Mouse (Mus musculus) kidney, embryonic 15.5 days (tissue): ENCODE data around the gene Polr2l. TPM values are rescaled to one million over a fixed set of nuclear protein-coding genes. Genes with fewer than 3 reads are reported as not detected.

Source experiments
- ATAC-seq: fragments of 200-750 bp; cut with Nextera tagmentation; replicated peaks from 2 replicates; pipeline ENCODE4 v1.8.0; 2017; ENCODE audit warnings: moderate TSS enrichment; ENCODE audit not compliant: low FRiP score
- H3K27ac ChIP-seq: fragments of 300-500 bp; sonication (generic); 2 replicates; pipeline ENCODE4 v1.5.1; 2015; ENCODE audit warnings: mild to moderate bottlenecking, inconsistent platforms
- H3K27me3 ChIP-seq: fragments of 300-500 bp; sonication (generic); 2 replicates; pipeline ENCODE4 v1.6.1; 2015; ENCODE audit warnings: inconsistent platforms
- H3K36me3 ChIP-seq: fragments of 300-500 bp; sonication (generic); 2 replicates; pipeline ENCODE4 v1.6.1; 2015; ENCODE audit warnings: inconsistent platforms
- H3K4me1 ChIP-seq: fragments of 300-500 bp; sonication (generic); 2 replicates; pipeline ENCODE4 v1.6.1; 2015; ENCODE audit warnings: inconsistent platforms
- H3K4me2 ChIP-seq: fragments of 300-500 bp; sonication (generic); 2 replicates; pipeline ENCODE4 v1.6.1; 2015; ENCODE audit warnings: moderate library complexity, mild to moderate bottlenecking, inconsistent platforms
- H3K4me3 ChIP-seq: fragments of 300-500 bp; sonication (generic); replicated peaks from 2 replicates; pipeline ENCODE4 v1.5.1; 2015; ENCODE audit warnings: mild to moderate bottlenecking, inconsistent platforms
- H3K9ac ChIP-seq: fragments of 300-500 bp; sonication (generic); 2 replicates; pipeline ENCODE4 v1.6.1; 2015; ENCODE audit warnings: mild to moderate bottlenecking, inconsistent platforms
- H3K9me3 ChIP-seq: fragments of 300-500 bp; sonication (generic); replicated peaks from 2 replicates; pipeline ENCODE4 v1.6.1; 2016; ENCODE audit warnings: inconsistent platforms
- WGBS: fragments of 180-500 bp; shearing (Covaris S2); methylation state at CpG from one replicate; pipeline ENCODE4 v1.1.7; 2015; ENCODE audit warnings: mixed read lengths; 5-methylcytosine and 5-hydroxymethylcytosine counted together
- polyA plus RNA-seq: library from polyadenylated mRNA; unstranded; fragments of >200 nt; fragmentation: Nextera tagmentation; extraction: Ambion mirVana; gene quantifications from 2 replicates; pipeline ENCODE4 v1.2.1, GENCODE M21; 2015

Polr2l gene
- polyA plus RNA-seq, 1 experiment from 2014 or later, result 78.7 TPM

DNA sequence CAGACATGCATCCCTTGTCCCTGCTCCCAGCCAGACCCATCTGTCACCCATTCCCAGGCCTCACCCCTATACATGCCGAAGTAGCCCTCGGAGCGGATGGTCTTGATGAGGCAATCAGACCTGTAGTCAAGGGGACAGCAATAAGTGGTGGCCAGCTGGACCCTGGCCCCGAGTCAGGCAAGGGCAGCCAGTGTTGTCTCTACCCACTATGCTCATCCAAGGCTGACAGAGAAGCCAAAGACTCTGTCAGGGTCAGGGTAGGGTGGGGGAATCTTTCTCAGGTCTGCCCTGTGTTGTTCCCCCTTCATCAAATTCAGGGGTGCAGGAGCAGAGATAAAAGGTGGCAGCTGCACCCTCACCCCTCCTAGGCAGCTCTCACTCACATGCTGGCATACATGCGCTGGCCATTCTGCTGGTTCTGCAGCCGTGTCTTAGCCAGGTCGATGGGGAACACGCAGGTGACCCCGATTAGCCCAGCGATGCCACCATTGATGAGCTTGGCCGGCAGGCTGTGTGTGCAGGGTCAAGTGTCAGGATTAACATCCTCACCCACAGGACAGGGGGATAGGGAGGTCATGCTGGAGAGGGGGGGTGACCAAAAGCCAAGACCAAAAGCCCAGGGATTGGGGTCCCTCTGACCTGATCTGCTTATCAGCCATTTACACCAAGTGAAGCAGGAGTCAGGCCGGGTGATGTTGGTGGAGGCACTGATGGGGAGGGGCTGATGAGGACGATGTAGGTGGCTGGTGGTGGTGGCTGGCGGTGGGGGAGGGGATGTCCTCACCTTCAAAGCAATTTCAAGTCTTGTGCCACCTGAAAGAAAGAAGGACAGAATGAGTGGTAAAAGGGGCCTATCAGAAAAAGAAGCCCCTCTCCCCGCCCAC is 41.2 kb downstream of the Polr2l start:
- peaks cover 49% of the 10 kb centered on the region for H3K36me3 ChIP-seq
- H3K27me3 ChIP-seq, result no peaks in the 10 kb centered on the region
- 64% methylated on average over 15 of the region's 15 CpGs for WGBS
- H3K4me3 ChIP-seq, result peak overlapping the region; percentile 56
- H3K4me2 ChIP-seq, result peak overlapping the region; percentile 95
- no peaks in the 10 kb centered on the region for H3K9me3 ChIP-seq
- peaks cover 64% of the 10 kb centered on the region for H3K4me1 ChIP-seq
- peak overlapping the region; percentile 56 for H3K9ac ChIP-seq
- ATAC-seq, result no peak
- peak overlapping the region; percentile 43; the same call in 1 of the 2 replicates for H3K27ac ChIP-seq

DNA sequence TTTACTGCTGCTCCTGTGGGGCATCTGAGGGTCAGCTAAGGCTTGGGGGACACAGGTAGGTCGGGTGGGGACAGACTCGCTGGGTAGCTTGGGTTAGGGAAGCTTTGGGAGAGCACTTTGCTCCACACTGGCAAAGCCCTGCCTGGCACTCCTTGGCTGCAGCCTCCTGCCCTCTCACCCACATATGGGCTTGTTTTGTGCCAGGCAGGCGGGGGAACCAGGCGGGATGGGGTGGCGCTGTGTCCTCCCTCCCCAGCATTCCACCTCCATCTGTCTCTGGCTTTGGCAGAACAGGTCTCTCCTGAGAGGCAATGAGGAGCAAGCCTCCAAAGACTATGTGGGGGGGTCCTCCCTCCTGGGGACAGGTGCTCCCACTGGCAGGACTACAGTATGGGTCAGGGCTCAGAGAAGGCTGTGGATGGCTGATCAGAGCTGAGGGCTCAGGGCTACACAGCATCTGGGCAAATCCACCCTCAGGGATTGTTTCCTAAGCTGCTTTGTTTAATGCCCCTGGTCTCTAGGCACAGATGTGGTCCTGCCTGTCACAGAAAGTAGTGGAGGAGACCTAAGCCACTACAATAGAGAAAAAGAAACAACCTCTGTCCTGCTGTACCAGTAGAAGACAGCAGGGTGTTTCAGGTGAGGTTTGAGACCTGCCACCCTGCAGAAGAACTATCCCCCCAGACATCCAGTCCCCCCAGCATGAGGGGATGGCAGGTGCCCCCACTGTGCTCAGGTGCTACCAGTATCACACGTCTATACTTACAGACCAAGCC is 42.0 kb downstream of the Polr2l start:
- H3K27ac ChIP-seq, result no peak overlapping the region
- H3K4me2 ChIP-seq, result no peak overlapping the region
- H3K9ac ChIP-seq, result no peak overlapping the region
- no peak overlapping the region for H3K4me3 ChIP-seq
- WGBS, result 85% methylated on average over 6 of the region's 6 CpGs
- H3K27me3 ChIP-seq, result no peaks in the 10 kb centered on the region
- ATAC-seq, result no peak
- no peaks in the 10 kb centered on the region for H3K9me3 ChIP-seq
- H3K4me1 ChIP-seq, result peaks cover 64% of the 10 kb centered on the region
- H3K36me3 ChIP-seq, result peaks cover 40% of the 10 kb centered on the region

DNA sequence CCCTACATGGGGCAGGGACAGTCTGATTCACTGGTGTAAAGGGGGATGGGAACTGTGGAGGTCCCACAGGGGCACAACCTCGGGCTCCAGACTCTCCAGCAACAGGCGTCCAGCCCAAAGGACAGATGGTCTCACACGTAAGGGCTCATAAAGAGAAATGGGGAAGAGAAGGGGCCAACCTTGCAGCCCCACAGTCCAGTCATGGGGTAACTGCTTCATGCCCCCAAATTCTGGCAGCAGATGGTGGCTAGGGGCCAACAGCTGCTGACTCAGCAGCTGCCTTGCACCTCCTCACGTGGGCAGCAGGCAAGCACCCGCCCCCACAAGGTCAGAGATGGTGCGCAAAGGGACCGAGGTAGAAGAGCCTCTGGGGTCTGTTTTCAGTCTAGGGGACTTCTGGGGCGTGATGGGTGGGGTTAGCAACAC is 42.7 kb downstream of the Polr2l start:
- ATAC-seq, result no peak
- Histone ChIP-seq H3K36me3 (peaks cover 39% of the 10 kb centered on the region), H3K9ac (no peak overlapping the region), H3K4me2 (no peak overlapping the region), H3K4me3 (no peak overlapping the region), H3K4me1 (peaks cover 59% of the 10 kb centered on the region), H3K27ac (no peak overlapping the region), H3K27me3 (no peaks in the 10 kb centered on the region), H3K9me3 (no peaks in the 10 kb centered on the region)
- 59% methylated on average over 8 of the region's 8 CpGs for WGBS

DNA sequence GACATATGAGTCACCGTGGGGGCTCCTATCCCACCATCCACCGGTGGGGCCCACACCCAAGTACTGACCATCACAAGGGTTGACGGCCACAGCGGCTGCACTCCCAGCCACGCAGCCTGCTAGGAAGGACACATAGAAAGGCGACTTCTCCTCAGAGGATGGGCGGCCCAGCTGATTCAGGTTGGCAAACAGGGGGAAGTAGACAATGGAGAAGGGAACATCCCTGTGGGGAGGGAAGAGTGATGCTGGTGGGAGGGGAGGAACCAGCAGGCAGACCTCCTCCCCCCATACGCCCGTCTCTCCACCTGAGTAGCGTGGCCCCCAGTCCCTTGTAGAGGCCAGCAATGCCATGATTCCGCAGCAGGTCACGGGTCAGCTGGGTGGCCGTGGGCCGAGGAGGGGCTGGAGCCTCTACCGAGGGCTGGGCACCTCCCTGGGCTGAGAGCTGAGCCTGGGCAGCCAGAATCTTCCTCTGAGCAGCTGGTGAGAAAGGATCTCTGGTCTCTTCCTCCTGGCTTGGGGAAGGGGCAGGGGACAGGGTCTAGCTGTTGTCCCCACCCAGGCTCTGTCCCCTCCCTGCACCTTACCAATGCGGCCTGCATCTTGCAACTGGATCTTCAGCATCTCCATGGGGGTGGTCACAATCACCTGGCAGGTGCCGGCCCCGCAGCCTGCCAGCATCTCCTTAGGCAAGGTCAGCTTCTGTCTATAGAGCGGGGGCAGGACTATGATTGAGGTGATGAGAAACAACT is 43.3 kb downstream of the Polr2l start:
- Histone ChIP-seq H3K36me3 (peaks cover 39% of the 10 kb centered on the region), H3K9ac (no peak overlapping the region), H3K4me3 (no peak overlapping the region), H3K9me3 (no peaks in the 10 kb centered on the region), H3K27me3 (no peaks in the 10 kb centered on the region), H3K27ac (no peak overlapping the region), H3K4me1 (peaks cover 54% of the 10 kb centered on the region), H3K4me2 (no peak overlapping the region)
- ATAC-seq, result no peak
- WGBS, result 89% methylated on average over 19 of the region's 19 CpGs

DNA sequence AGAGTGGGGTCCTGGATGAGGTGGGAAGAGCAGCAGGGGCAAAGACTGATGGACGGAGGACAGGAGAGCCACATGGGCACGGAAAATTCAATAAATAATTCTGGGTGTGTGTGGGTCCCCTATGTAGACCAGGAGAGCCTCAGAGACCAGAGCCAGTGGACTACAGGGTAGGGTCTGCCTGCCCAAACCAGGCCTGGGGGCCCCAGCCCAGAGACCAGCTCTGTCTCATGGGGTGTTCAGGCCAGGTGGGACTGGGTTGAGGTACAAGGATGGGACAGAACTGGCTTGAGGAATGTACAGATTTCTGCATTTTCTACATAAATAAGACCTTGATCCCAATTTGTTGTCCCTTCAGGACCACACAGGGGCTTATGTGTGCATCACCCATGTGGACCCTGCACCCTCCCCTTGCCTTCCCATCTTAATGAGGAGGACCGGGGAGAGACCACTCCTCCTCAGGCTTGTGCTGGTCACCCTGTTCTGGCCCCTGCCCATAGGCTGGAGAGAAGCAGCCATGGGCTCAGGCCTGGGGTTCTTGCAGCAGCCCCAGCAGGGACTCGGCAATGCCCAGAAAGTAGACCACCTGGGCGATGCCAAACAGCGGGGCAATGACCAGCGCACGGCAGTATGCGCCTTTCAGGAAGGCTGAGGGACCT is 44.2 kb downstream of the Polr2l start:
- WGBS, result 93% methylated on average over 9 of the region's 9 CpGs
- no peaks in the 10 kb centered on the region for H3K9me3 ChIP-seq

DNA sequence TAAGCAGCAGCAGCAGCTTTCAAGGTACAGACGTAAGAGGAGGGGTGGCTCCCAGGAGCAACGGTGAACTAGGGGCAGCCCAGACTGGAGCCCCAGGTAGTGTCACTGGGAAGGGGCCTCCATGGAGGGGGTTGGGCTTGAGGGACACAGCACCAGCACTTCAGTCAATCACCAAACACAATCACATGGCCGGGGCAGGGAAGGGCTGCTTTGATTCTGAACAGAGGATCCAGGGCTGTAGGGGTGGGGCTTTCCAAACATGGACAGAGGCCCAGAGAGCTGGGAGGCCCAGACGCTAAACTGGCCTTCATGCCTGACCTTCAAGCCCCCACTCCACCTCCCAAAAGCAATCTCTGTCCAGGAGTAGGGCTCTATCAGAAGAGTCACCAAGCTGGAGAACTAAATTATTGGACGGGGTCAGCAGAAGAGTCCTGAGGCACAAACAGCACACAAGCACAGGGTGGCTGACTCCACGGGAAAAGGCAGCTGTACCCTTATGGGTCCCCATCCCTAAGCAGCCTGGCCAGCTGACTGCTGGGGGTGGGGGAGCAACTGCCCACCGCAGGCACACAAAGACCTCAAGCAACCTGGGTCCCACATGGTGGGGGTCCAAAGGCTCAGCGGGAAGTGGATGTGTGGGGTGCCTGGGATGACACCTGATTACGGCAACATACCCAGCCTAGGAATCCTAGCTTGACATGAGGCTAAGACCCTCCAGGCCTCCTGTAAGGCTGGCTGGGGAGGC is 44.9 kb downstream of the Polr2l start:
- no peaks in the 10 kb centered on the region for H3K9me3 ChIP-seq
- 0 out of 2 replicates have a peak overlapping the region, but pooled peaks have one; percentile 10 for H3K9ac ChIP-seq
- H3K4me2 ChIP-seq, result peak overlapping the region; percentile 50
- H3K27me3 ChIP-seq, result no peaks in the 10 kb centered on the region
- H3K4me3 ChIP-seq, result no peak overlapping the region
- no peak overlapping the region for H3K27ac ChIP-seq
- ATAC-seq, result no peak
- H3K36me3 ChIP-seq, result peaks cover 39% of the 10 kb centered on the region
- H3K4me1 ChIP-seq, result peaks cover 41% of the 10 kb centered on the region
- 61% methylated on average over 9 of the region's 9 CpGs for WGBS

More for the DNA sequence above, 44.2 kb downstream of the Polr2l start:
- no peak for ATAC-seq
- H3K27ac ChIP-seq, result no peak overlapping the region
- H3K36me3 ChIP-seq, result peaks cover 39% of the 10 kb centered on the region
- H3K4me1 ChIP-seq, result peaks cover 48% of the 10 kb centered on the region
- H3K4me2 ChIP-seq, result no peak overlapping the region
- H3K9ac ChIP-seq, result no peak overlapping the region
- H3K27me3 ChIP-seq, result no peaks in the 10 kb centered on the region
- H3K4me3 ChIP-seq, result no peak overlapping the region

DNA sequence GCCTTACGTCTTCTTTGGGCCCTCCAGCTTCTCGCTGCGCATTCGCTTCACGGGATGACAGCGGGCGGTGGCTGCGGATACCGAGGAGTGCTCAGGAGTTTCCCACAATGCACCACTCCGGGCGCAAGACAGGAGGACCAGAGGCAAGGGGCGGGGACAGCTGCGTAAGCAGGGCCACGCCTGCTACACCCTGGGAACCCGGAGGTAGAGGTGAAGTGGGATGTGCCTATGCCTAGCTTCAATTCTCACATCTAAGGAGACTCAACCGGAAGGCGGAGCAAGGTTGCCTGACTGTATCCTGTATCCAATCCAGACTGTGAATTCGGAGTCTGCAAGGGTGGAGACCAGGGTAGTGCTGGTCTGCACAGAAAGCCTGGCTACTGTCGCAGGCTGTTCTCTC is 45.6 kb downstream of the Polr2l start, which contains the start of gene Cend1:
TSS of gene Cend1 (minus strand) at position 182 of the 400 bp plus-strand sequence.
- no peaks in the 10 kb centered on the region for H3K27me3 ChIP-seq
- WGBS, result 6% methylated on average over 19 of the region's 19 CpGs
- ATAC-seq, result peak; percentile 79
- H3K36me3 ChIP-seq, result peaks cover 39% of the 10 kb centered on the region
- H3K4me3 ChIP-seq, result peak within 1 kb of the TSS; percentile 28
- H3K9ac ChIP-seq, result 0 out of 2 replicates have a peak within 1 kb of the TSS, but pooled peaks have one; percentile 10
- no peaks in the 10 kb centered on the region for H3K9me3 ChIP-seq
- peak within 1 kb of the TSS; percentile 50 for H3K4me2 ChIP-seq
- no peak within 1 kb of the TSS for H3K27ac ChIP-seq
- peaks cover 34% of the 10 kb centered on the region for H3K4me1 ChIP-seq

DNA sequence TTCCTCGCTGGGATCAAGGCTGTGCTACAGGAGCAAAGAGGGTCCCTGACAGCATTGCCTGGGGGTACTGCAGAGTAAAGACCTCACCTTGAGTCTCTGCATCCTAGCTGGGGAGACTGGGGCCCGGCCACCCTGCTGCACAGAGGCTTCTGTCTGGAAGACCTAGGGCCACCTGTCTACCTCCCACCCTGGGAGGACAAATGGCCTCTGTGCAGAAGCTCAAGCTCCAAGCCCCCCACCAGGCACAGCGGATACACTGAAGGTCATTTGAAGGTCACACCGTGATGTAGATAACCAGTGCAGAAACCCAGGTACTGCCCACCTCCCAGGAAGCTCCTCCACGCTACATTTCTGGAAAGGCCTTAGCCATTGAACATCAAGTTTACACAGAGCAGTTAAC is 46.2 kb downstream of the Polr2l start:
- peak overlapping the region; percentile 50 for H3K4me2 ChIP-seq
- 48% methylated on average over 5 of the region's 5 CpGs for WGBS

DNA sequence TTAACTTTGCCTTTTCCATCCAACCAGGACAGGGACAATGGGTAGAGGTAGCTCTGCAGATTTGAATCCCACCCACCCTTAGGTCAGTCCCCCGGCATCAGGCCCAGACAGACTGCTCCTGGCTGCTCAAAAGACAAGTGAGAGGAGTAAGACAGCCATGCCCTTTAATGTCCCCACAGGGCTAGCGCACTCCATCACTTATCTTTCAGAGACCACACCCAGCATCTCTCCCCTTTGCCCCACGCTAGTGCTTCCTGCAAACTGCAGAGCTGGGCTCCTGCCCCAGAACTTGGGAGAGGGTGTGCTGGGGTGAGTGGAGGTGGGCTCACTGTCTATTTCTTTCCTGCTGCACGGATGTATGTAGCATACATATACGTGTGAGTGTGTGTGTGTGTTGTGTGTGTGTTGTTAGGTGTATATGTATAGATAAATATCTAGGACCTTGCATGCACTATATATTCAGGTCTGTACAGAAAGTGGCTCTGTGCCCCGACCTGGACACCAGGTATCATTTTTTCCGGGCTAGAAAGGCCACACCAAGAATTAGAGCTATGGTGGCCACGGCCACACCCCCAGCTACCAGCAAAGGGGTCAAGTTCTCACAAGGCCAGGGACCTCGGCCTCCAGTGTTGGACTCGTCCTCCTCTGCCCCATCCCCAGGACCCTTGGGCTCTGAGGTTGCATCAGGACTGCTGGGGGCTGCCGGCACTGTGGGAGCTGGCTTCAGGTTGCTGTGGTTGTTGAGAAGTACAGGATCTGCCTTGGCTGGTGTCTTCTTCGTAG is 47.8 kb downstream of the Polr2l start:
- Histone ChIP-seq H3K27ac (no peak overlapping the region), H3K27me3 (no peaks in the 10 kb centered on the region), H3K9me3 (no peaks in the 10 kb centered on the region), H3K36me3 (peaks cover 21% of the 10 kb centered on the region), H3K9ac (no peak overlapping the region), H3K4me1 (peaks cover 19% of the 10 kb centered on the region), H3K4me3 (no peak overlapping the region), H3K4me2 (no peak overlapping the region)
- no peak for ATAC-seq
- 83% methylated on average over 12 of the region's 12 CpGs for WGBS

More for the DNA sequence above, 46.2 kb downstream of the Polr2l start:
- Histone ChIP-seq H3K27me3 (no peaks in the 10 kb centered on the region), H3K27ac (no peak overlapping the region), H3K9ac (no peak overlapping the region), H3K4me3 (no peak overlapping the region), H3K9me3 (no peaks in the 10 kb centered on the region), H3K4me1 (peaks cover 28% of the 10 kb centered on the region), H3K36me3 (peaks cover 37% of the 10 kb centered on the region)
- no peak for ATAC-seq

DNA sequence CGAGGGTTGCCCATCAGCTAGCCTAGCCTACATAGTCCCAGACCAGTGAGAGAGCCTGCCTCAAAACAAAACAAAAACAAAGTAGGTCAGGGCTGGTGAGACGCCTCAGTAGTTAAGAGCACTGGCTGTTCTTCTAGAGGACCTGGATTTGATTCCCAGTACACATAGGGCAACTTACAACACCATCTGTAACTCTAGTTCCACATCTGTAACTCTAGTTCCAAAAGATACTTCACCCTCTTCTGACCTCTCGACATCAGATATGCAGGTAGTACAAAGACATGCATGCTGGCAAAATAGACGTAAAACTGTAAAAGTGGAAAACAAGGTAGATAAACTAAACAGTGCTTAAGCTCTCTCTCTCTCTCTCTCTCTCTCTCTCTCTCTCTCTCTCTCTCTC is 51.1 kb downstream of the Polr2l start:
- Histone ChIP-seq H3K4me2 (no peak overlapping the region), H3K9ac (no peak overlapping the region), H3K4me3 (no peak overlapping the region), H3K9me3 (no peaks in the 10 kb centered on the region), H3K27ac (no peak overlapping the region), H3K4me1 (peaks cover 5% of the 10 kb centered on the region; the same call in 1 of the 2 replicates), H3K27me3 (no peaks in the 10 kb centered on the region), H3K36me3 (no peaks in the 10 kb centered on the region)
- 65% methylated on average over 4 of the region's 4 CpGs for WGBS
- ATAC-seq, result no peak
